Mouse (Mus musculus) lung, postnatal 0 days (tissue): ENCODE measurements at regions not wholly inside any gene's neighbourhood (a gene's known extent, or its start where the extent isn't known, plus 50 kb on each side); places are given as distances from the start of the nearest gene placed in this dataset.

Experiments
- CTCF ChIP-seq: IDR thresholded peaks from 2 replicates; pipeline ENCODE4 v1.5.1; 2016; ENCODE audit warnings: antibody characterized with exemption, mild to moderate bottlenecking
- EP300 ChIP-seq: IDR thresholded peaks from 2 replicates; pipeline ENCODE4 v1.6.1; 2016; ENCODE audit warnings: antibody characterized with exemption, mild to moderate bottlenecking, control low read depth

DNA sequence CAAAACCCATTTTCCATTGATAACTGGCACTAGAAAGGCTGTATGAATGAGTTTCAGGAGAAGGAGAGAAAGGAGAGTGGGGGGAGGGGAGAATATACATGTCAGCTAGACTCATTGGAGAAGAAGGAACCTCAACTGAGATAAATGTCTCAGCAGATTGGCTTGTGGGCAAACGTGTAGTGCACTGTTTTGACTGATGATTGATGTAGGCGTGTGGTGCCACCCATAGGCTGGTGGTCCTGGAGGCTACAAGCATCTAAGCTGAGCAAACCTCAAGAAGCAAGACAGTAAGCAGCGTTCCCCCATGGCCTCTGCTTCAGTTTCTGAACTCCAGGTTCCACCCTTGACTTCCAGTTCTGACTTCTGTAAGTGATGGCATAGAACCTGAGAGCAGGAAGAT, 121.8 kb upstream of the Rbms1 start:
- TF ChIP-seq EP300 (no peak), CTCF (no peak)
